Mouse (Mus musculus): ENCODE results near the gene Hcn4. TPM values are rescaled to one million over a fixed set of nuclear protein-coding genes. Genes with fewer than 3 reads are reported as not detected.

The Hcn4 gene
- polyA plus RNA-seq (2015; fragmentation: Nextera tagmentation; extraction: Ambion mirVana), result 0.04 TPM in 1 of 2 replicates, not detected in the other

GRCm38 (mm10) chr9:58823139-58823917 is at the start of gene Hcn4:
Hcn4 (plus strand) TSS chr9:58823412.

Other genes starting within 250 kb of the Hcn4 start
- 59.7 and 67.7 TPM in 2 replicates for gene Nptn, start 241.2 kb upstream of the Hcn4 start, polyA plus RNA-seq (2015; fragmentation: Nextera tagmentation; extraction: Ambion mirVana)
- 0.77 and 0.85 TPM in 2 replicates for gene Rec114, start 79.4 kb upstream of the Hcn4 start, polyA plus RNA-seq (2015; fragmentation: Nextera tagmentation; extraction: Ambion mirVana)
- gene Neo1, start 213.0 kb downstream of the Hcn4 start, polyA plus RNA-seq (2015; fragmentation: Nextera tagmentation; extraction: Ambion mirVana), result 15.0 and 16.6 TPM in 2 replicates

Data from skeletal muscle tissue, postnatal 0 days (tissue).